Mouse (Mus musculus) CH12F3 (cell line): ENCODE measurements around the gene Dgkd.

ENCODE experiments used
- in situ Hi-C: fragments of 300-500 bp; cut with MboI; formaldehyde crosslinking; loops from 2 replicates; pipeline ENCODE4 v1.14.3; 2020; ENCODE audit warnings: low sequenced_read_pairs

The Dgkd gene

GRCm38 (mm10) chr1:87848237-87848996, 4.7 kb upstream of the Dgkd start:
- in situ Hi-C loops: no loop called here

- in situ Hi-C loops: no loop called here
These were observed 3.8 kb upstream of the Dgkd start for GRCm38 (mm10) chr1:87849278-87849677.

- in situ Hi-C loops: no loop called here
These were observed 1.7 kb upstream of the Dgkd start for GRCm38 (mm10) chr1:87851344-87851743.

GRCm38 (mm10) chr1:87852081-87852790, 851 bp upstream of the Dgkd start:
- in situ Hi-C loops: no loop called here

GRCm38 (mm10) chr1:87853601-87854361, 694 bp downstream of the Dgkd start:
- in situ Hi-C loops: no loop called here

GRCm38 (mm10) chr1:87854411-87854810, 1.3 kb downstream of the Dgkd start:
- in situ Hi-C loops: no loop called here

- in situ Hi-C loops: no loop called here
These were observed 1.8 kb downstream of the Dgkd start for GRCm38 (mm10) chr1:87854851-87855251.

- in situ Hi-C loops: no loop called here
These were observed 2.4 kb downstream of the Dgkd start for GRCm38 (mm10) chr1:87855522-87855921.

GRCm38 (mm10) chr1:87856823-87857222, 3.7 kb downstream of the Dgkd start:
- in situ Hi-C loops: no loop called here

GRCm38 (mm10) chr1:87858031-87858430, 4.9 kb downstream of the Dgkd start:
- in situ Hi-C loops: no loop called here

GRCm38 (mm10) chr1:87858529-87858928, 5.4 kb downstream of the Dgkd start:
- in situ Hi-C loops: no loop called here

- in situ Hi-C loops: no loop called here
These were observed 10.5 kb downstream of the Dgkd start for GRCm38 (mm10) chr1:87863602-87864001.

- in situ Hi-C loops: no loop called here
These were observed 11.8 kb downstream of the Dgkd start for GRCm38 (mm10) chr1:87864889-87865288.

- in situ Hi-C loops: no loop called here
These were observed 13.6 kb downstream of the Dgkd start for GRCm38 (mm10) chr1:87866672-87867071.

- in situ Hi-C loops: no loop called here
These were observed 18.5 kb downstream of the Dgkd start for GRCm38 (mm10) chr1:87871546-87871945.

- in situ Hi-C loops: no loop called here
These were observed 20.0 kb downstream of the Dgkd start for GRCm38 (mm10) chr1:87873081-87873480.

GRCm38 (mm10) chr1:87876065-87876464, 23.0 kb downstream of the Dgkd start:
- in situ Hi-C loops: no loop called here

GRCm38 (mm10) chr1:87877552-87878283, 24.6 kb downstream of the Dgkd start:
- in situ Hi-C loops: no loop called here

GRCm38 (mm10) chr1:87879034-87879433, 25.9 kb downstream of the Dgkd start:
- in situ Hi-C loops: no loop called here

- in situ Hi-C loops: no loop called here
These were observed 26.6 kb downstream of the Dgkd start for GRCm38 (mm10) chr1:87879494-87880325.
